Mouse (Mus musculus) embryonic fibroblast, embryonic 13.5 days (primary cell): ENCODE measurements around the gene BC025920.

Experiments
- CTCF ChIP-seq: IDR thresholded peaks from 2 replicates; pipeline ENCODE4 v1.5.1; 2011; ENCODE audit warnings: mild to moderate bottlenecking, control low read depth, low read length, moderate library complexity, borderline replicate concordance; ENCODE audit not compliant: insufficient read depth
- POLR2A ChIP-seq: IDR thresholded peaks from 2 replicates; pipeline ENCODE4 v1.6.1; 2011; ENCODE audit warnings: low read depth, mild to moderate bottlenecking, control low read depth, low read length, moderate library complexity

- no peak for TF ChIP-seq CTCF
- TF ChIP-seq POLR2A = no peak
Observed at GRCm38 (mm10) chr10:81593935-81594334, 12.1 kb upstream of the BC025920 start.
